Mouse (Mus musculus) forebrain, embryonic 14.5 days (tissue): ENCODE measurements at regions not wholly inside any gene's neighbourhood (a gene's known extent, or its start where the extent isn't known, plus 50 kb on each side); places are given as distances from the start of the nearest gene placed in this dataset.

Experiments used
- ATAC-seq: fragments of 200-750 bp; cut with Nextera tagmentation; 2 replicates; pipeline ENCODE4 v1.8.0; 2017; ENCODE audit warnings: mild to moderate bottlenecking, moderate library complexity
- DNase-seq: peaks from one replicate; pipeline ENCODE4 v3.0.0-alpha.2; 2015; ENCODE audit warnings: low spot score
- H3K27ac ChIP-seq: fragments of 300-500 bp; sonication (generic); 2 replicates; pipeline ENCODE4 v1.5.1; 2014; ENCODE audit warnings: low read depth, mild to moderate bottlenecking, control low read depth, low read length, moderate library complexity
- H3K27me3 ChIP-seq: fragments of 300-500 bp; sonication (generic); replicated peaks from 2 replicates; pipeline ENCODE4 v1.6.1; 2014; ENCODE audit warnings: low read length, control low read depth, mixed read lengths; ENCODE audit not compliant: control insufficient read depth, insufficient read depth
- H3K36me3 ChIP-seq: fragments of 300-500 bp; sonication (generic); 2 replicates; pipeline ENCODE4 v1.6.1; 2014; ENCODE audit warnings: low read length, control low read depth; ENCODE audit not compliant: control insufficient read depth, insufficient read depth
- H3K4me1 ChIP-seq: fragments of 300-500 bp; sonication (generic); 2 replicates; pipeline ENCODE4 v1.6.1; 2014; ENCODE audit warnings: antibody characterized with exemption, low read length, control low read depth; ENCODE audit not compliant: control insufficient read depth, insufficient read depth
- H3K4me2 ChIP-seq: fragments of 300-500 bp; sonication (generic); 2 replicates; pipeline ENCODE4 v1.6.1; 2014; ENCODE audit warnings: mild to moderate bottlenecking, control low read depth, low read length
- H3K4me3 ChIP-seq: fragments of 300-500 bp; sonication (generic); 2 replicates; pipeline ENCODE4 v1.5.1; 2014; ENCODE audit warnings: low read depth, low read length, control low read depth
- H3K9ac ChIP-seq: fragments of 300-500 bp; sonication (generic); 2 replicates; pipeline ENCODE4 v1.6.1; 2014; ENCODE audit warnings: mild to moderate bottlenecking, low read length, control low read depth, moderate library complexity
- H3K9me3 ChIP-seq: fragments of 300-500 bp; sonication (generic); replicated peaks from 2 replicates; pipeline ENCODE4 v1.6.1; 2016; ENCODE audit warnings: low read length, control low read depth, mixed read lengths; ENCODE audit not compliant: control insufficient read depth
- WGBS: fragments of 180-500 bp; shearing (Covaris S2); extraction: QIAGEN DNeasy Blood & Tissue Kit; methylation state at CpG from one replicate; pipeline ENCODE4 v1.1.7; 2014; 5-methylcytosine and 5-hydroxymethylcytosine counted together

DNA sequence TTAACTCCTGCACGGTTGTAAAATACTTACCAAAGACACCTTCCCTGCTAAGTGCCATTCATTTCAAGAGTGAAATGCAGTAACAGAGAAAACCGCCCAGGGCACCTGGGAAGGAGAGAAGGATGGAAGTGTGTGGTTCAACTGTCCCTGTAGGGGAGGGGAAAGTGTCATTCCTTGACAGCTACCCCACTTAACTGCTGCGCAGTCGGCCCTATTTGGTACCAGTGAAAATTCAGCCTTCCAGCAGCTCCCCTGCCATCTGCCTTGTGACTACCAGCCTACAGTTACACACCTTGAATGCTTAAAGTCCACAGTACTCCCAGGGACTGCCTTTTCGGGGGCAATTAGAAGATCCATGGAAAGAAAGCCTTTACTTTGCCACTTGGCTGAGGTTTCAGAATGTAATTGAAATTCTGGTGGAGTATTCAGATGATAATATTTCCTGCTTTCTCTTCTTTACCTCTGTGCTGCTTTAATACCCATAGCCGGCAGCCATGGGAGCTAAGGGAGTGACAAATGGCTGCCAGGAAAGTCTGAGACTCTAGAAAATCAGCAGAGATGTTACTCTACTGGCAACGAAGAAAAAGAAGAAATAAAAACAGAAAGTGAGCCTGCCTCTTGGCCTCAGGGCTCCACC is 780.5 kb downstream of the Diaph3 start:
- ATAC-seq: no peak
- no peaks in the 10 kb centered on the region for H3K9me3 ChIP-seq
- H3K27ac ChIP-seq: no peak overlapping the region
- H3K4me2 ChIP-seq: no peak overlapping the region
- no peaks in the 10 kb centered on the region for H3K36me3 ChIP-seq
- DNase-seq: peak; percentile 12
- H3K9ac ChIP-seq: no peak overlapping the region
- WGBS: 28% methylated on average over 7 of the region's 7 CpGs
- H3K4me1 ChIP-seq: peaks cover 3% of the 10 kb centered on the region; the same call in 1 of the 2 replicates
- no peaks in the 10 kb centered on the region for H3K27me3 ChIP-seq
- H3K4me3 ChIP-seq: no peak overlapping the region

DNA sequence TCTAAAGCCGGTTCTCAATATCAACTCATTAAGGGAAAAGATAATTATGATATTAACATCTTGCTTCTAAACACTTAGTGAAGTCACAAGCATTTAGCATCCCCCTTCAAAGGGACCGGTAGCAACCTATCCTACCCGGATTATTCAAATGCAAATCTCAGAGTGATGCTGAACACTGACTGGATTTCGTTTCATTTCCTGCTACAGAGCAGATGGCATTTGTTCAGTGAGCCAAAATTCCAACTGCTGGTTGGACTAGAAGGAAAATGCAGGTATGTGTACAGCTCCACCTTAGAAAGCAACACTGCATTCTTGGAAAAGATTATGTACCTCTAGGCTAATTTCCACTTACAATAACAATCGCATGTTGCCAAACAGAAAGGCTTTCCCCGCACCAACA is 782.5 kb downstream of the Diaph3 start:
- no peak for ATAC-seq
- no peak overlapping the region for H3K4me2 ChIP-seq
- no peaks in the 10 kb centered on the region for H3K36me3 ChIP-seq
- no peak overlapping the region for H3K4me3 ChIP-seq
- no peak overlapping the region for H3K9ac ChIP-seq
- H3K27me3 ChIP-seq: no peaks in the 10 kb centered on the region
- peak; percentile 49 for DNase-seq
- H3K9me3 ChIP-seq: no peaks in the 10 kb centered on the region
- H3K4me1 ChIP-seq: peaks cover 3% of the 10 kb centered on the region; the same call in 1 of the 2 replicates
- 52% methylated on average over 6 of the region's 6 CpGs for WGBS
- no peak overlapping the region for H3K27ac ChIP-seq

DNA sequence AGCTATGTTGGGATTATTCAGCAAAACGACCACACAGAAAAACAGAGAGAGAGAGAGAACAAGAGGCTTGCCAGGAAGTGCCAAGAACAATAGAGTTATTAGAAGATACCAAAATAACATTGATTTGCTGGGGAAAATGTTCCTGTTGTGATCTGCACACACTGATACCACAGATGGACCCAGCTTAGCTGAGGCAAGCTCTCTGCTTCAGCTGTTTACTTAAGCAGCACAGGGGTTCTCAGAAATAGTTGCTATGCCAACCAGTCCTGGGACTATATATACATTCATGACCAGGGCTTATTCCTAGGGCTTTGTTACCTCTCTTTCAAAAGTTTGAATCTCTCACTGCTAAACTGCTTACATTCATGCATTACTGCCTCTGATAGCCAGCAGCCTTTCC is 790.5 kb downstream of the Diaph3 start:
- Histone ChIP-seq H3K9ac (no peak overlapping the region), H3K27me3 (no peaks in the 10 kb centered on the region), H3K4me3 (no peak overlapping the region), H3K9me3 (no peaks in the 10 kb centered on the region), H3K36me3 (no peaks in the 10 kb centered on the region), H3K4me1 (peaks cover 5% of the 10 kb centered on the region), H3K27ac (no peak overlapping the region), H3K4me2 (no peak overlapping the region)
- WGBS: 46% methylated on average over 1 of the region's 1 CpGs
- DNase-seq: peak; percentile 63
- peak; percentile 68 for ATAC-seq

DNA sequence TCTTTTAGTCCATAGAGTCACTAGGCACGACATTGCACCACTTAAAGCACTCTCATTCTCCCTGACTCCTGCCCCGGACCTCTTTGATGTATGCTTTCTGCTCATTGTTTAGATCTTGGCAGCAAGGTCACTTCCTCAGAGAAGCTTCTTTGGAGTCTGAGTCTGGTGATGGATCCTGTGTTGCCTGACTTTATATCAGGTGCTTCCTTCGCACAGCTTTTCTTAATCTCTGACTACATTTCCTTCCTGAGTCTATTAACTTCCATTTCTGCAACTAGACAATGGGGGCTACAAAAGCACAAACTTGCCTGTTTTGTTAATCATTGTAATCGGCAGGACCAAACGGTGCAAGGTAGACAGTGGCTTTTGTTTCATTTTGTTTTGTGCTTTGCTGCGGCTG is 802.0 kb downstream of the Diaph3 start:
- Histone ChIP-seq H3K4me3 (no peak overlapping the region), H3K4me2 (no peak overlapping the region), H3K27me3 (no peaks in the 10 kb centered on the region), H3K9ac (no peak overlapping the region), H3K4me1 (no peaks in the 10 kb centered on the region), H3K27ac (no peak overlapping the region), H3K9me3 (no peaks in the 10 kb centered on the region), H3K36me3 (no peaks in the 10 kb centered on the region)
- ATAC-seq (no peak), DNase-seq (no peak)
- WGBS: 85% methylated on average over 6 of the region's 6 CpGs

DNA sequence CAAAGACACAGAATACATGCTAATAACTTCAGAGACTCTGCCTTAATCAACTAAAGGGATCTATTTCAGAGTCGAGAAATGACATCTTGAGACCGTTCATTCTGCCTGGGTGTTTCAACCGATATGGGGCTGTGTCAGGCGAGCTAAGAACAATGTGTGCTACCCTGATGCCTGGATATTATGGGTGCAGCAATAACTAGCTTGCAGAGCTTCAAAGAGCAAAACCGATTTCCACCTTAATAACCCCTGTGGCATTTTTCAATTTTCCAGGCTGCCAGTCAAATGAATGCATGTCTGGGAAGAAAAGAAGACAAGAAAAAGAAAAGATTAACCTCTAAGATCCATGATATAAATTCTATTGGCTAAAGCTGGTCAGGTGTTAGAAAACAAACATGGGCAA is 804.0 kb downstream of the Diaph3 start:
- Histone ChIP-seq H3K9me3 (no peaks in the 10 kb centered on the region), H3K9ac (no peak overlapping the region), H3K36me3 (no peaks in the 10 kb centered on the region), H3K27ac (no peak overlapping the region), H3K4me3 (no peak overlapping the region), H3K27me3 (no peaks in the 10 kb centered on the region), H3K4me2 (no peak overlapping the region), H3K4me1 (no peaks in the 10 kb centered on the region)
- 61% methylated on average over 5 of the region's 5 CpGs for WGBS
- no peak for DNase-seq
- ATAC-seq: no peak

DNA sequence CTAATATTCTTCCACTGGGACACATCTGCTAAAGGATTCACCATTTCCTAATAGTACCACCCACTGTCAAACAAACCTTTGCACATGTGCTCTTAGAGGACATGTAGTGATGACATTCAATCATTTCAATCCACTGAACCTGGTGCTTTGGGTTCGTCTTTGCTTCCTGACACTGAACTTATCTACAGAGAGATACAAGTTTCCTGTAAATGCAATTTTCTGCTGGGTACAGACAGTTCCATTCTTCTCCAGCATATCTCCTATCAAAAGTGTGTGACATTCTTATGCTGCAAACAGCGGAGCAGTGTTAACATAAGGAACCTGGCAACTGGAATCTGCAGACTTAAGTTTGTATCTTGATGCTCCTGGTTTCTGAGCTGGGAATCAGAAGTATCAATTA is 805.8 kb downstream of the Diaph3 start:
- WGBS: 93% methylated on average over 2 of the region's 2 CpGs

DNA sequence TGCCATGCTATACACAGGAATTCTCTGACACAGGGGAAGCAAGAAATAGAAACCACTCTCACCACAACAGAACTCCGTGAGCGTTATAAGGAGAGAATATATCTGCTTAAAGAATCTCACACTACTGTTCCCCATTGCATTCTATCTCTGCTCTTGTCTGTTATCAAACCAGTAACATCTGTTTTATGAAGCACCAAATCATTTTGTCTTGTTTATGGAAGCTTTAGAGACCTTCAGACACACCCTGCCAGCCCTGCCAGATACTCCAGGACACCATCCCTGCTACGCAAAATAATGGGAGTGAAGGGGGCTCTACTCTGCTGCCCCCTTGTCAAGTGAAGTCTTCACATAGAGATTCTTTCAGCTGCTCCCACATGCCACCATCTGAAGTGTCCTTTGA is 811.9 kb downstream of the Diaph3 start:
- 90% methylated on average over 3 of the region's 3 CpGs for WGBS
- Histone ChIP-seq H3K4me3 (no peak overlapping the region), H3K4me2 (no peak overlapping the region), H3K9me3 (no peaks in the 10 kb centered on the region), H3K4me1 (no peaks in the 10 kb centered on the region), H3K27me3 (no peaks in the 10 kb centered on the region), H3K27ac (no peak overlapping the region), H3K9ac (no peak overlapping the region), H3K36me3 (no peaks in the 10 kb centered on the region)
- no peak for ATAC-seq
- no peak for DNase-seq

More for the DNA sequence above, 805.8 kb downstream of the Diaph3 start:
- DNase-seq (no peak), ATAC-seq (no peak)
- Histone ChIP-seq H3K9me3 (no peaks in the 10 kb centered on the region), H3K9ac (no peak overlapping the region), H3K36me3 (no peaks in the 10 kb centered on the region), H3K4me1 (no peaks in the 10 kb centered on the region), H3K27ac (no peak overlapping the region), H3K4me3 (no peak overlapping the region), H3K4me2 (no peak overlapping the region), H3K27me3 (no peaks in the 10 kb centered on the region)

DNA sequence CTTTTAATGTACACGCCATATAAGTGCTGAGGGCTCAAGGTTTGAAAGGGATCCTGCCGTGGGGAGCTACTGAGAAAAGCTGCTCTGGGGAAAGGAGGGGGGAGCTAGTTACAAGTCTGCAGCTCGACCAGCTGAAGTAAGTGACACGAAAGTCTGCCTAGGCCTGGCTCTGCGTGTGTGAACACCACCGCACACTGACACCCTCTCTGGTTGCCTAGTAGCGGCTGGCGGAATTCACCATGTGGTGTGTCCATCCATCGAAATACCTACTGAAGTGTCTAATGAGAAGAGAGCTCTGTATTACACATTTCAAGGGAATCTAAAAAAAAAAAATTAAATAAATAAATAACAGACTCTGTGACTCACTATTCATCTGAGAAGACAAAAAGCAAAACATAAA is 813.4 kb downstream of the Diaph3 start:
- WGBS: 46% methylated on average over 9 of the region's 9 CpGs
- Histone ChIP-seq H3K27me3 (no peaks in the 10 kb centered on the region), H3K4me2 (no peak overlapping the region), H3K27ac (no peak overlapping the region), H3K4me3 (no peak overlapping the region), H3K4me1 (no peaks in the 10 kb centered on the region), H3K9ac (no peak overlapping the region), H3K9me3 (no peaks in the 10 kb centered on the region), H3K36me3 (no peaks in the 10 kb centered on the region)
- ATAC-seq (peak; percentile 72; the same call in 1 of the 2 replicates), DNase-seq (peak; percentile 52)

DNA sequence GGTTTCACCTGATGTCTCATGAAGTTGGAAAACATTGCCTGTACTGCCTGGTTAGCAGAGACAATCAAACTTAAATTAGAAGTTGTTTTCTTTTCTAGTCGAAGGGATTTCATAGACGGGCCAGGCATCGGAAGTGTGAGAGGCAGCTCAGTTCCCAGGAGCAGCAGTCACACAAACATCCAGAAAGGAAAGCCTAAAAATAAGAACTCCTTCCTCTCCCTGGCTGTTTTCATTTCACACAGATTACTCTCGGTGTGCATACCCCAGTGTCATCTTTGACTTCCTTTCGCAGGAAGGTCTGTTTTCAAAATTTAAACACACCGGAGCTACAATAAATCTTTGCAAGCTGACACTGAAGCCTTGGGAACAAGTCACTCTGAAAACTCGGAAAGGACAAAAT is 818.7 kb downstream of the Diaph3 start:
- H3K4me2 ChIP-seq: no peak overlapping the region
- H3K36me3 ChIP-seq: no peaks in the 10 kb centered on the region
- H3K27ac ChIP-seq: no peak overlapping the region
- H3K27me3 ChIP-seq: no peaks in the 10 kb centered on the region
- H3K9me3 ChIP-seq: no peaks in the 10 kb centered on the region
- WGBS: 83% methylated on average over 7 of the region's 7 CpGs
- no peaks in the 10 kb centered on the region for H3K4me1 ChIP-seq
- H3K4me3 ChIP-seq: no peak overlapping the region
- ATAC-seq (no peak), DNase-seq (no peak)
- no peak overlapping the region for H3K9ac ChIP-seq
